Mouse (Mus musculus) spleen, postnatal 36 days (tissue): ENCODE data around the gene Cacna2d3.

Experiments used
- DNase-seq, 2 experiments: peaks; one replicate each; pipeline ENCODE4 v3.0.0; 2022; ENCODE audit warnings: low spot score in 2 of 2, mixed read lengths in 1 of 2

The Cacna2d3 gene

GRCm38 (mm10) chr14:29643217-29643616 lies 78.4 kb downstream of the Cacna2d3 start:
- DNase-seq = no peak

DNA sequence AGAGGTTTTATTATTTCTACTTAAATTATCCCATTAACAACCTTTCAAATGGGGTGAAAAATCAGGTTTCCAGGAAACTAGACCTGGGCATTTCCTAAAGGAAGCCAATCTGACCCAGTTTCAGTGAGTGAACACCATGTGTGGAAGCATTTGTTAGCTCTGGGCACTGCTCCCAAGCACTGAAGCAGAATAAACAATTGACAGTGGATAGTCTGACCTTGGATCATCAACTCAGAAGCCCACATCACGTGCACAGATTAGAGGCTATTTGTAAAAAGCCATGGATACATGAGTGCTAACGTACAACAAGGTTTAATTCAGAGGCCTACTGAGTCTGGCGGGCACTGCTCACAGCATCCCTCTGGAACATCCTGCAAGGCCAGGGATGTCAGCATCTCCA lies 82.4 kb downstream of the Cacna2d3 start:
- DNase-seq = no peak

DNA sequence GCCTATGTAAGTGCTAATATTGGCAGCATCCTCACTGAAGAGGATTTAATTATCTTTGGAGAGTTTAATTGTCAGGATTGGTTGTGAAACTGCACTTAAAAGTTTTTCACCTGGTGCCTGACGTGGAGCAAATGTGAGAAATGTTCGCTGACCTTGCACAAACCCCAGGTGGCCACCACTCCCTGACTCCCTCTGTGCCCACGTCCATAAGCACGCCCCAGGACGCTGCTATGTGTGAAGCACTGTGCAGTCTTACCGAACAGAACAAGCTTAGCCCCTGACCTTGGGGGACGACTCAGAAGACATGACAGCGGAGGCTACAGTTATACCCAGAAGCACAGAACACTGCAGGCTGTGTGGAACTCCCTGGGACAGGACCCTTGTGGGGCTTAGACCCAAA lies 93.5 kb downstream of the Cacna2d3 start:
- DNase-seq = no peak

- DNase-seq = no peak
These were observed 109.2 kb downstream of the Cacna2d3 start for GRCm38 (mm10) chr14:29612436-29612835.

DNA sequence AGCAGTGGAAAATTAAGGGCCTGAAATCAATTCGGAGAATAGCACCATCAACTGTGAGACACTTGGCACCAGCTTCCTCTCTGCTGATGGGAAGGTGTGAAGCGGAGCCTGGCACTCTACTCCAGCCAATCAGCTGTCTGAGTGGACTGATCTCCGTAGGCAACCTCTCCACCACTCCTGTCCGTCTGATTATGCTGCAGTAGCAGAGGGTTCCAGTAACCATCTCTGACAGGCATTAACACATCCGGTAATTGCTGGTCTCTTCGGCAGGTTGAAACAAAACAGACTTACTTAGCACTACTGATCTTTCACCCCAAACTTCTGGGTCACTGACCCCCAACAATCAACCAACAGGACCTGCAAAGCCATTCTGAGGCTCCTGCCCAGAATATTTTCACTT lies 112.9 kb downstream of the Cacna2d3 start:
- no peak for DNase-seq

- no peak for DNase-seq
These were observed 122.2 kb downstream of the Cacna2d3 start for GRCm38 (mm10) chr14:29599428-29599827.

GRCm38 (mm10) chr14:29592896-29593295 lies 128.8 kb downstream of the Cacna2d3 start:
- no peak for DNase-seq

DNA sequence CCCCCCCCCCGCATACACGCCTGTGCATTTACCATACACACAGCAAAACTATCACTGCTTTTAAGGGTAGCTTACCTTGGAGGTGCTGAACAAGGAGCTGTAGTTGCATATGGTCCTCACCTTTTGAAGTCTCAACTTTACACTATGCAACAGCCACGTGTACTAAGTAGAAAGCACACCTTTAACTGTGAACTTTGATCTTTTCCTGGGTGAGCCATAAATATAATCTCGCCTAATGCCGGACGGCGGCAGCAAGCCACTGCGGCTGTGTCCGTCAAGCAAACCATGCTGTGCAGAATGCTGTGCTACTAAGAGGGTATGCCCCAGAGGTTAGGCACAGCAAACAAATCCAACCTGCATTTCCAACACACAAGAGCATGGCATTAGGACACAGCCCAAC lies 132.0 kb downstream of the Cacna2d3 start:
- no peak for DNase-seq

DNA sequence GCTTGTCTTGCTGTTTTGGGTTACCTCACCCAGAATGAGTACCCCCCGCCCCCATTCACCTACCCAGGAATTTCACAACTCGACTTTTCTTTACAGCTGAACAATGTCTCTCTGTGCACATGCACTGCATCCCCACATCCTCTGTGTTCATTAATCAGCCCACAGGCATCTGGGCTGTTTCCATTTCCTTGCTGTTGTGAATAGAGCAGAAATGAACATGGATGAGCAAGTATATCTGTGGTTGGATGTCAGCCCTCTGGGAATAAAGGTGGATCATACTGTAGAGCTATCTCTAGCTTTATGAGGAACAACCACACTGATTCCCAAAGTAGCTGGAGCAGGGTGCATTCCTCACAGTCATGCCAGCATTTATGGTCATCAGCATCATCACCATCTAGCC lies 139.7 kb downstream of the Cacna2d3 start:
- DNase-seq = no peak

GRCm38 (mm10) chr14:29577786-29578185 lies 143.9 kb downstream of the Cacna2d3 start:
- no peak for DNase-seq

- no peak for DNase-seq
These were observed 146.1 kb downstream of the Cacna2d3 start for GRCm38 (mm10) chr14:29575551-29575950.

DNA sequence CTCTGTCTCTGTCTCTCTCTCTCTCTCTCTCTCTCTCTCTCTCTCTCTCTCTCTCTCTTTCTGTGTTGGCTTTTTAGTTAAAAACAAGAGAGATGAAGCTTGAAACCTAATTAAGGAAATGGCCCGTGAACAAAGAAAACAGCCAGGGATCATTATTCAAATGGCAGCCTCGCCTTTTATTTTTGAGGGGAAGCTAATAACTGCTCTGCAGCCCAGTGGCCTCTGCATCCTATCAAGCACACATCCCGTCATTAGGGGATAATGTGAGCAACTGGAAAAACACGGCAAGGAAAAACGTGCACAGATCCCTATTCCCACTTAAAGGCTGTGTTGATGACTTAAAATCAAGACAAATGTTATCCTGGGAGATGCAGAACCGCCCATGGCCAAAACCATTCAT lies 159.0 kb downstream of the Cacna2d3 start:
- no peak for DNase-seq

DNA sequence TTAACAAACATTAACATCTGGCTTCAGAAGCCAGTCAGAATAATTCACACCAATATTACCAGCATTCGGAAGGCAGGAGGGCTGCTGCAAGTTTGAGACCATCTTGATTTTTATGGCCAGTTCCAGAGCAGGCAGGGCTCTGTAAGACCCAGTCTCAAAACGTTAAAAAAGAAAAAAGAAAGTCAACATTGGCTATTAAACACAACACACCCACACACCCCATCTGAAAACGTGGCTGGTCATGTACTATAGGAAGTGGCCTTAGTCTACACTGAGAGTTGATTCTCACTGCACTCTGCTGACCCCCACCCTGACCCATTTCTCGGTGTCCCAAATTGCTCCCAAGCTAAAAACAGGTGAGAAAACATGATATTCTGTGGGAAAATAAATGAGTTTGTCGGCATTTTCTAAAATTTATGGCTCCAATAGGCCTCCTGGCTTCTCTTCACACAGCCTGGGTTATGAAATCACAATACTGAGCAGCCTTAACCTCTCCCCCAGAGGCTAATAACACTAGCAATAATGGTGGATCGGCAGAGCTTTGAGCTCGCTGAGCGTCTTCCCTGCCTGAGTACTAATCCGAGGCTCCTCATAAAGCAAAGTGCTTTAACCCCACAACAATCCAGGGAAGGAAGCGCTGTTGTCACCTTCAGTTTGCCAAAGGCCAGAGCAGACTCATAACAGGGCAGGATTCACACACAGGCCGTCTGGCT lies 160.4 kb downstream of the Cacna2d3 start:
- DNase-seq = no peak

DNA sequence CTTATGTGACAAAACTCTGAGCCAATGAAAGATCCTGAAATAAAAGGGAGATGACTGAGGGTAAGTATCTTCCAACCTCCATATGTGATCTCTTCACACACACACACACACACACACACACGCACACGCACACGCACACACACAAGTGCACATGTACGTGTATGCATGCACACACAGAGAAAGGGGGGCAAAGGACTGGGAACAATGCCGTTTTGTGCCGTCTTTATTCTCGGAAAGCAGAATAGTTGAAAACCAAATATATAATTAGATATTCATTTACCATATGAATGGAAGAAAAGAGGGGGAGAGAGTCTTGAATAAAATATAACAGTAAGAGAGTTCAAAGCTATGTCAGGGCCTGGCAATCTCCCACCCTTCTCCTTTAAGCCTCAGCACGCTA lies 163.2 kb downstream of the Cacna2d3 start:
- DNase-seq = no peak

DNA sequence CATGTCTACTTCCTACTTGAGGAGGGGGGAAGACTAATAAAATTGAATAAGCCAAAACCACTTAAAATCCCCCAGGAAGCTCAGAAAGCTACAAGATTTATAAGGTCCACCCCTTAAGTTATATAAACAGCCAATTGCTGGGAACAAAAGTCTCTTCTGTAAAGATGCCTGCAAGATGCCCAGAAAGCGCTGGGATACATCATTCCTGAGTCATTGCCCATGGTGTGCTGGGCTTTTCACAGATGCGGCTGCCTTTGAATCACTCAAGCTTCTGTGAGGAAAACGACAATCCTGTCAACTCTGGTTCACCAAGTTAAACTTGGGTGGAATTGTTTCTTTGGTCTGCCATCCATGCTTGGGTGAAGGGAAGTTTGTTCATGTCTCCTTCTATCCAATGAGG lies 165.5 kb downstream of the Cacna2d3 start:
- DNase-seq = no peak

GRCm38 (mm10) chr14:29552471-29552870 lies 169.2 kb downstream of the Cacna2d3 start:
- DNase-seq = no peak

- no peak for DNase-seq
These were observed 173.0 kb downstream of the Cacna2d3 start for GRCm38 (mm10) chr14:29548646-29549045.

DNA sequence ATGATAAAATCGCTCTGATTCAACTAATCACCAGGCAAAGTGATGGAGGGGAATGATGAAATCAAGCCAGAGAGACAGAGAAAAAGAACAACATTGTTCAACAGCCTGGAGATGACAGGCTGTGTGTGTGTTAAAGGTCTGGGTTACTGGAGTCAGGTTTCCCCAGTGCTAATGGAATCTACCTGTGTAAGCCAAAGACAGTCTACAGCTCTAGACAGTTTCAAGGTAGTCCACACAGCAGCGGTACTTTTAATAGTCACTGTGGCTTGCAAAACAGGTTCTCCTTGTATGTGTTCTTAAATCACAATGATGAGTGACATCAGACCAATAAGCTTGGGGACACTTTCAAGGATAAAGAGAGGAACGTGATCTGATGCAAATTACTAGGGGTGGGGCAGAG lies 191.1 kb downstream of the Cacna2d3 start:
- no peak for DNase-seq

- no peak for DNase-seq
These were observed 193.0 kb downstream of the Cacna2d3 start for GRCm38 (mm10) chr14:29528696-29529095.

DNA sequence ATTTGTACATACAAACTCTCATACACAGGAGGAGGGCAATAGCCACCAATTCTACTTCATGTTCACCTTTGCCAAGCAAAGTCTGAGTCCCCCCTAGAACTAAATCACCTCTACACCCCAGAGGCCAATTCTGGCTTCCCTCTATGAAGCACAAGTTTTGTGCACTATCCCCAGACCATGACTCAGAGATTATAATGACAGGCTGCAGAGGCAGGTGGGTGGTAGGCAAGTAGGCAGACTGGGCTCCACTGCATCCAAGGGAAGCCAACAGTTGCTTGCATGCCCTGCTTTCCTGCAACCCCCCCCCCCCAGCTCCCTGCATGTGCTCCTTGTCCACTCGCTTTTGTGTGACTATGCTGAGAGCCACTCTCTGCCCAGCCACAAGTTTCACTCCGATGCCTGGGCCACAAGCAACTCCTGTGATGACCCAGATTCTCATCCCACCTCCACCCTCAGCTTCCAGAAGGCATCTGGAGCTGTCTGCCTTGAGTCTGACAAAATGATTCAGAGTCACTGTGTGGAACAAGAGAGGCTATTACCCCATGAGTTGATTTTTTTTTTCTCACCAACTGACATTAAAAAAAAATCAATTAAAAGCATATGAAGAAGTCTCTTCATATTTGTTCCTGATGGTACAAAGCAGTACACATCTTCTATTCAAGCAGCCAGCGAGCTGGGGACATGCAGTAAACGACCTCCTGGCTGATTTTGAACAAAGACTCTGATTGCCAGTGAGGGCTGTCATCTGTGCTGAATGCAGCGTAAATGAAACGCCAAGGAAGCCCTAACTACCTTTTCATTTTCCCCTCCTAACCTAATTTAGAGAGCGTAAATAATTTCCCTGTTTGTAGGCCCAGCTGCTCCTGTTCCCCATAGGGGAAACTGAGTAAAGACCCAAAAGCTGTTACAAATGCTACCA lies 201.7 kb downstream of the Cacna2d3 start:
- DNase-seq = no peak

DNA sequence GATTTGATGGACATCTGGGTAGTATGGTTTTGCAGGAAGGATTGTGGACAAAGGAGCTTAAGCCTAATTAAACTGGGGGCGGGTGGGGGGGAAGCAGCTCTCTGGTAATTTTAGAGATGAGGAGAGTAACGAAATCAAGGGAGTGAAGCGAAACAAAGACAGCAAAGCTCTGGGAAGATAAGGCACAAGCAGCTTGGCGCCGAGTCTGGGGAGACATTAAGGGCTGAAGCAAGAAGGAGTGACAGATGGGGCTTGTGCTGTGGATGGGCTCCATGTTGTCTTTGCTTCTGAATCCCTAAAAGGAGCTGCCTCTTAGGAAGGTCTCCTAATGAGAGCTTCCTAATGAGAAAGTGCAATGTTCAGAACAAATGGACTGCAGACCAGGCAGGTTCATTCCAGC lies 219.0 kb downstream of the Cacna2d3 start:
- DNase-seq = no peak

DNA sequence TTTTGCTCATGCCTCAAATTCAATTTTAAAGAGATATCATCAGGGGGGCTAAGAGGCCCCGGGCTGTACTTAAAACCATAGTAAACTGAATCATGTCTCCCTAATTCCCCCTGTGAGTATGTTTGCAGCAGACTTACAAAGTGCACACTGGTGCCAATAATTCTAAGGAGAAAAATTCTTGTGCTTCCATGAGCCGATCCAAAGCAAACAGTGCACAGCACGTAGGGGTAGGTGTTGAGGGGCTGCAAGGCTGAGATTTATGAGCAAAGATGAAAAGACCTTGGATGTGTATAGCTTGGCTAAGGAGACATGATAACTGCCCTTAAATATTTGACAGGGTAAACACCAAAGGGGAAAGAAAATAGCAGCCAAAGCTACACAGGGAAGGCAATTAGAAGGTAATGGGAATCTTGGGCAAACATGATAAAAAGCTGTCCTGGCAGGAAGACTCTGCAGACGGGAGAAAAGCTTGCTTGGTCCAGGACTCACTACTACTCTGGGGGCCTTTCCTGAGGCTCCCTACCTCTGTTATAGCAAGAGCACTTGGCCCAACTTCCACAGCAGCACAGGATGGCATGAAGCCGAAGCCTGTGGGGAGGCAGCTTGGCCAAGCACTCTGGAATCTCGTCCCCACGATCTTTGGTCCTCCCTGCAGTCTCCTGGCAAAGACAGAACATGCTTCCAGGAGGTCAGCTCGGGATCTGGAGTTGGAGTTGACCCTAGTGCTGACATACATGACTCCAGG lies 222.9 kb downstream of the Cacna2d3 start:
- no peak for DNase-seq
